Mouse (Mus musculus): ENCODE measurements around the gene Cfap44.

Gene Cfap44

GRCm38 (mm10) chr16:44530829-44531228 lies 136.2 kb downstream of the Cfap44 start:
- no peak for DNase-seq (ENCODE audit: low spot score in 2 of 2)

GRCm38 (mm10) chr16:44531239-44531797 lies 136.7 kb downstream of the Cfap44 start:
- DNase-seq (ENCODE audit: low spot score in 2 of 2), result no peak

Measured in natural killer cell, adult 2 months (primary cell).